Mouse (Mus musculus): ENCODE data around the gene Dynlrb2.

The Dynlrb2 gene

GRCm38 (mm10) chr8:116542842-116543241 is 38.1 kb downstream of the Dynlrb2 start:
- DNase-seq = no peak

GRCm38 (mm10) chr8:116543366-116543765 is 38.6 kb downstream of the Dynlrb2 start:
- no peak for DNase-seq

- no peak for DNase-seq
Measured at GRCm38 (mm10) chr8:116552255-116552654, 47.5 kb downstream of the Dynlrb2 start.

- no peak for DNase-seq
Measured at GRCm38 (mm10) chr8:116552778-116553177, 48.0 kb downstream of the Dynlrb2 start.
